Mouse (Mus musculus) brown adipose tissue, adult 24 weeks (tissue): ENCODE results near the gene Klk12. TPM values are rescaled to one million over a fixed set of nuclear protein-coding genes. Genes with fewer than 3 reads are reported as not detected.

Source experiments
- polyA plus RNA-seq: library from polyadenylated mRNA; stranded (reverse); fragments of >200 nt; gene quantifications from 2 replicates; pipeline ENCODE4 v1.2.4, GENCODE M21; 2012; ENCODE audit not compliant: missing spikeins, insufficient read depth, insufficient read length

The Klk12 gene
- polyA plus RNA-seq, 1 experiment: not detected

Other genes starting within 250 kb of the Klk12 start
- 1.4 and 5.5 TPM in 2 replicates for gene Cd33, start 224.5 kb upstream of the Klk12 start, polyA plus RNA-seq
- 0.79 and 0.88 TPM in 2 replicates for gene Zfp658, start 206.6 kb upstream of the Klk12 start, polyA plus RNA-seq
- 2.9 and 4.4 TPM in 2 replicates for gene Zfp719, start 189.3 kb upstream of the Klk12 start, polyA plus RNA-seq
- gene Zfp819, start 161.7 kb upstream of the Klk12 start, polyA plus RNA-seq: not detected in 2 replicates
- not detected in 2 replicates for gene Ceacam18, start 134.2 kb upstream of the Klk12 start, polyA plus RNA-seq
- 1.3 and 2.7 TPM in 2 replicates for gene Siglece, start 108.7 kb upstream of the Klk12 start, polyA plus RNA-seq
- gene Ctu1, start 96.9 kb upstream of the Klk12 start, polyA plus RNA-seq: 1.7 and 2.5 TPM in 2 replicates
- gene Klk14, start 78.5 kb upstream of the Klk12 start, polyA plus RNA-seq: not detected in 2 replicates
- gene Klk13, start 56.3 kb upstream of the Klk12 start, polyA plus RNA-seq: not detected in 2 replicates
- not detected in 2 replicates for gene Klk11, start 5.7 kb downstream of the Klk12 start, polyA plus RNA-seq
- gene Klk10, start 12.1 kb downstream of the Klk12 start, polyA plus RNA-seq: not detected in 2 replicates
- not detected in 2 replicates for gene Klk9, start 23.0 kb downstream of the Klk12 start, polyA plus RNA-seq
- gene Klk8, start 28.7 kb downstream of the Klk12 start, polyA plus RNA-seq: 2.3 and 3.4 TPM in 2 replicates
- gene Klk7, start 42.4 kb downstream of the Klk12 start, polyA plus RNA-seq: not detected in 2 replicates
- not detected in 2 replicates for gene Klk6, start 55.6 kb downstream of the Klk12 start, polyA plus RNA-seq
- gene Klk5, start 73.1 kb downstream of the Klk12 start, polyA plus RNA-seq: not detected in 2 replicates
- not detected in 2 replicates for gene Klk4, start 112.3 kb downstream of the Klk12 start, polyA plus RNA-seq
- not detected in 2 replicates for gene Klk15, start 164.8 kb downstream of the Klk12 start, polyA plus RNA-seq
- not detected in 2 replicates for gene Klk1b8, start 181.8 kb downstream of the Klk12 start, polyA plus RNA-seq
- not detected in 2 replicates for gene Klk1b1, start 197.9 kb downstream of the Klk12 start, polyA plus RNA-seq
- not detected in 2 replicates for gene Klk1b9, start 207.2 kb downstream of the Klk12 start, polyA plus RNA-seq
- not detected in 2 replicates for gene Klk1b11, start 227.0 kb downstream of the Klk12 start, polyA plus RNA-seq
- not detected in 2 replicates for gene Klk1b26, start 243.3 kb downstream of the Klk12 start, polyA plus RNA-seq